Mouse (Mus musculus) liver, adult 2 months (tissue): ENCODE data around the gene As3mt.

Experiments used
- CTCF ChIP-seq: fragments of 200-500 bp; IDR thresholded peaks from 2 replicates; pipeline ENCODE4 v1.5.1; 2011; ENCODE audit warnings: low read depth, low read length, control low read depth
- POLR2A ChIP-seq: fragments of 200-500 bp; IDR thresholded peaks from 2 replicates; pipeline ENCODE4 v1.6.1; 2011; ENCODE audit warnings: low read length, control low read depth; ENCODE audit not compliant: insufficient read depth; ENCODE audit errors: extremely low read depth

DNA sequence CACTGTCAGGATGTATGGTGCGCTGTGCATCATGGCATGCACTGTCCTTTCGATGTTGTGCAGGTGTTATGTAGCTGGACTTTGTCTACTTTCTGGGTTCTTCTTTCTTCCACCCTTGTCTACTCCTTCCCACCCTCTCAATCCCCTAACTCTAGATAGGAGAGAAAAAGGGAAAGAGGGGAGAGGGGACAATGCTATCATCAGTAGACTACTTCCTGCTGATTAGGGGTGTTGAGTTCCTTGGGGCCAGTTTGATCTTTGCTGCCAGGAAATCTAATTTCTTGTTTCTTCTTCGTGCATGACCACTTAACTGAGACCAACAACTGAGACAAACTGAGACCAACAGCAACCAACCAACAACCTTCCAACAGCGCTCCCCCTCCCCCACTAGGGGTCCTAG is 3.4 kb downstream of the As3mt start:
- TF ChIP-seq CTCF (no peak), POLR2A (no peak)
